Mouse (Mus musculus) embryonic fibroblast, embryonic 13.5 days (primary cell): Measurements from ENCODE around the gene Gclc. TPM values are rescaled to one million over a fixed set of nuclear protein-coding genes. Genes with fewer than 3 reads are reported as not detected.
A peak's percentile ranks its signal among the peaks of the same experiment; 100 is the strongest.

Source experiments
- H3K27ac ChIP-seq: 2 replicates; pipeline ENCODE4 v1.5.1; 2012; ENCODE audit warnings: low read length, control low read depth, inconsistent platforms; ENCODE audit not compliant: insufficient read depth
- H3K4me1 ChIP-seq: 2 replicates; pipeline ENCODE4 v1.6.1; 2011; ENCODE audit warnings: low read length; ENCODE audit not compliant: control insufficient read depth, insufficient read depth
- H3K4me3 ChIP-seq: 2 replicates; pipeline ENCODE4 v1.5.1; 2011; ENCODE audit warnings: mild to moderate bottlenecking, control low read depth, low read length; ENCODE audit not compliant: insufficient read depth
- CTCF ChIP-seq: IDR thresholded peaks from 2 replicates; pipeline ENCODE4 v1.5.1; 2011; ENCODE audit warnings: mild to moderate bottlenecking, control low read depth, low read length, moderate library complexity, borderline replicate concordance; ENCODE audit not compliant: insufficient read depth
- POLR2A ChIP-seq: IDR thresholded peaks from 2 replicates; pipeline ENCODE4 v1.6.1; 2011; ENCODE audit warnings: low read depth, mild to moderate bottlenecking, control low read depth, low read length, moderate library complexity
- polyA plus RNA-seq: library from polyadenylated mRNA; stranded (reverse); fragments of >200 nt; gene quantifications from 2 replicates; pipeline ENCODE4 v1.2.4, GENCODE M21; 2011; ENCODE audit warnings: low read depth; ENCODE audit not compliant: missing spikeins, insufficient read length

Gene Gclc
- polyA plus RNA-seq, 1 experiment, result 20.0 TPM

GRCm38 (mm10) chr9:77806842-77807668, 52.7 kb downstream of the Gclc start:
- no peak for TF ChIP-seq POLR2A
- TF ChIP-seq CTCF, result peak; percentile 59; the same call in 1 of the 2 replicates
- Histone ChIP-seq H3K27ac (no peak overlapping the region), H3K4me3 (0 out of 2 replicates have a peak overlapping the region, but pooled peaks have one; percentile 15), H3K4me1 (no peaks in the 10 kb centered on the region)

GRCm38 (mm10) chr9:77808481-77808880, 54.1 kb downstream of the Gclc start:
- H3K27ac ChIP-seq, result no peak overlapping the region
- no peaks in the 10 kb centered on the region for H3K4me1 ChIP-seq
- TF ChIP-seq CTCF (no peak), POLR2A (no peak)
- H3K4me3 ChIP-seq, result no peak overlapping the region

GRCm38 (mm10) chr9:77818858-77819257, 64.5 kb downstream of the Gclc start:
- TF ChIP-seq POLR2A (no peak), CTCF (no peak)
- H3K4me1 ChIP-seq, result no peaks in the 10 kb centered on the region
- no peak overlapping the region for H3K4me3 ChIP-seq
- H3K27ac ChIP-seq, result no peak overlapping the region

GRCm38 (mm10) chr9:77819318-77819717, 65.0 kb downstream of the Gclc start:
- Histone ChIP-seq H3K4me3 (no peak overlapping the region), H3K27ac (no peak overlapping the region), H3K4me1 (no peaks in the 10 kb centered on the region)
- no peak for TF ChIP-seq POLR2A
- no peak for TF ChIP-seq CTCF

- no peak overlapping the region for H3K27ac ChIP-seq
- TF ChIP-seq POLR2A, result no peak
- TF ChIP-seq CTCF, result no peak
- H3K4me3 ChIP-seq, result no peak overlapping the region
- H3K4me1 ChIP-seq, result no peaks in the 10 kb centered on the region
Measured at GRCm38 (mm10) chr9:77820836-77821235, 66.5 kb downstream of the Gclc start.

GRCm38 (mm10) chr9:77825380-77825961, 71.1 kb downstream of the Gclc start:
- Histone ChIP-seq H3K4me3 (no peak overlapping the region), H3K4me1 (peaks cover 10% of the 10 kb centered on the region), H3K27ac (peak overlapping the region; percentile 91)
- TF ChIP-seq CTCF (no peak), POLR2A (no peak)

DNA sequence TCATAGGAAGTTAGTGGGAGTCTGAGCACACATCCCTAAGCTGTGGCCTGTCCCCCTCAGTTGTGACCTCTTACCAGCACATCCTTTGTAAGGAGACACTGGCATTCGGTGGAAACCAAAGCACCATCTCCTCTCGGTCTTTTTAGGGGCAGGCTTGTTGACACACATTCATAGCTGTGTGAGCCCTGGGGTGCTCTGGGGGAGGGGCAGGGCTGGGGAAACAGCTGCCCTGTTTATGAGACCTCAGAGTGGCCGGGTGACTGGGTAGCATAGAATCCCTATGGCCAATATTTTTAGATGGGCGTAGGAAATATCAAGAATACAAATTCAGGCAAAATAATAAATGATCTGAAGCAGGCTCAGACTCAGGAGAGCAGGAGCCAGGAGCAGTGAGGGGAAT, 71.9 kb downstream of the Gclc start:
- no peak overlapping the region for H3K4me3 ChIP-seq
- H3K27ac ChIP-seq, result 0 out of 2 replicates have a peak overlapping the region, but pooled peaks have one; percentile 91
- H3K4me1 ChIP-seq, result peaks cover 10% of the 10 kb centered on the region
- TF ChIP-seq POLR2A, result no peak
- no peak for TF ChIP-seq CTCF

- no peak overlapping the region for H3K4me3 ChIP-seq
- peaks cover 10% of the 10 kb centered on the region for H3K4me1 ChIP-seq
- peak overlapping the region; percentile 88 for H3K27ac ChIP-seq
- TF ChIP-seq CTCF (no peak), POLR2A (no peak)
Measured at GRCm38 (mm10) chr9:77828531-77828965, 74.2 kb downstream of the Gclc start.

DNA sequence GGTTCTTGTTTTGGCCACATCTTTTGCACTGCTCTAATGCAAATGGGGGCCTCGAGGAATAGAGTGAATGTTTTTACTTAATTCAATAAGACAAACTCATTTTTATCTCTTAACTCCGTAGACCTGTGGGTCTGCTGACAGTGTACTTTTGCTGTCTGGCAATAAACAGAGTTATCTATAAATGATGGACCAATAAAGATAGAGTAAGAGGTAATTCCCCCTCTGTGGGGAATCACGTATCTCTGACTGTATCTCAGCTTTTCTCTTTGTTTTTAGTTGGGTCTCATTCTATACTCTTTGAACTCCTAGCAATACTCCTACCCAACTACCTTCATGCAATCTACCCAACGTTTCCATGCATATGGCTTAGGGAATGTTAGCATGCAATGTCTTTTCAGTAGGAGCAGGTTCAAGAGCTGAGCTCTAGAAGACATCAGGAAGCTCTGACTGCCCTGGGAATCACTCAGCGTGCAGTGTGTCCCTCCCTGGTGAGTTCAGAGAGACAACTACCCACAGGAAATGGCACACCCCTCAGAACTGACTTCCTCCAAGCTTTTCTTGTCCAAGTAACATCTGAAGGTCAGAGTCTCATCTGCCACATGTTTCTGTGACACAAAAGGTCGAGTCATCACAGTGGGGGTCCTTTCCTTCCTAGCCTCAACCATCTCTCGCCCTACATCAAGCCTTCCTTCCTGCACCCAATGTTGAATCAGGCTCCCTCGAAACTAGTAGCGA, 80.1 kb downstream of the Gclc start:
- TF ChIP-seq POLR2A (no peak), CTCF (no peak)
- no peaks in the 10 kb centered on the region for H3K4me1 ChIP-seq
- no peak overlapping the region for H3K27ac ChIP-seq
- H3K4me3 ChIP-seq, result no peak overlapping the region
